Mouse (Mus musculus) 3T3-L1 (cell line): Measurements from ENCODE around the gene Chac1.

Experiments used
- DNase-seq: peaks from one replicate; pipeline ENCODE4 v3.0.0-alpha.2; 2015; ENCODE audit warnings: low read depth, low spot score

Chac1 gene

GRCm38 (mm10) chr2:119370116-119370515, 19.1 kb downstream of the Chac1 start:
- no peak for DNase-seq

GRCm38 (mm10) chr2:119377286-119377685, 26.3 kb downstream of the Chac1 start:
- no peak for DNase-seq

- DNase-seq: no peak
Measured at GRCm38 (mm10) chr2:119377826-119378225, 26.8 kb downstream of the Chac1 start.

GRCm38 (mm10) chr2:119379455-119379854, 28.4 kb downstream of the Chac1 start:
- DNase-seq: no peak

GRCm38 (mm10) chr2:119388266-119388665, 37.2 kb downstream of the Chac1 start:
- DNase-seq: peak; percentile 84

- no peak for DNase-seq
Measured at GRCm38 (mm10) chr2:119389992-119390391, 39.0 kb downstream of the Chac1 start.

- DNase-seq: no peak
Measured at GRCm38 (mm10) chr2:119398252-119398651, 47.2 kb downstream of the Chac1 start.

GRCm38 (mm10) chr2:119398665-119399064, 47.6 kb downstream of the Chac1 start:
- DNase-seq: no peak

GRCm38 (mm10) chr2:119399313-119399712, 48.3 kb downstream of the Chac1 start:
- no peak for DNase-seq
